10 mouse cellular contexts compared by ENCODE assay signal in the genomic region with DNA sequence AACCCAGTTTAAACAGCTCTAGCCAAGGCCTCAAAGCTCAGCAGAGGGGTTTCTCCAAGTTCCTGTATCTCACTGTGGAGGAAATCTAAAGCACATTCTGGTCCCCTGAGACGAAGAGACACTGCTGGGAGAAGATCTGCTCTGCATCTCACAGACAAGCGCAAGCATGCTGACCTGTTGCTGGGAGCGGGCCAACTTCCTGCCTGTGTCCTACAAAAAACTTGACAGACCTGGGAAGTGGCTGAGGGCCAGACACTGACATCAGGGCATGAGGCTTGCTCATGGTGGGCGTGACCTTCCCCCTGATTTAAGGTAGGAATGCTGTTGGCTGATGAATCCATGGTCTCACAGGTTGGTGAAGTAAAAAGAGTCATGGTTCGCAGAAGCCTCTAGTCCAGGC.
DNase-seq lines count a peak whose midpoint lies in the region; ATAC-seq and TF ChIP-seq lines count a peak whose summit lies in the region.
"Had no signal": no experiment of that assay in that cellular context is flagged by ENCODE, and none has a peak within 500 bp of the region (broad histone marks: within the 10 kb centered on the region; RNA-seq: fewer than 3 reads in every experiment).

No protein-coding gene starts in this region.

- H3K4me3 ChIP-seq in kidney, adult 2 months (ENCODE audit: insufficient read depth, low read depth, low read length), result no peak overlapping the region
- H3K4me3 ChIP-seq in kidney, embryonic 14.5 days (ENCODE audit: low read length), result no peak overlapping the region
- no peak overlapping the region for H3K4me3 ChIP-seq in lung, postnatal 0 days (ENCODE audit: low read depth, low read length)
- no peak overlapping the region for H3K4me3 ChIP-seq in hindbrain, embryonic 11.5 days (ENCODE audit: low read depth, low read length)
- H3K4me3 ChIP-seq: embryonic facial prominence, embryonic 15.5 days; neural tube, embryonic 13.5 days had no signal

- no peak overlapping the region for H3K4me2 ChIP-seq in kidney, embryonic 14.5 days (replicated peaks; ENCODE audit: low read depth, low read length)
- no peak overlapping the region for H3K4me2 ChIP-seq in lung, postnatal 0 days (replicated peaks; ENCODE audit: low read depth, low read length)
- no peak overlapping the region for H3K4me2 ChIP-seq in hindbrain, embryonic 11.5 days (replicated peaks; ENCODE audit: low read depth, low read length)
- H3K4me2 ChIP-seq: embryonic facial prominence, embryonic 15.5 days; neural tube, embryonic 13.5 days had no signal

- no peaks in the 10 kb centered on the region for H3K27me3 ChIP-seq in kidney, adult 2 months (replicated peaks; ENCODE audit: control insufficient read depth, insufficient read depth, low read length)
- no peaks in the 10 kb centered on the region for H3K27me3 ChIP-seq in kidney, embryonic 14.5 days (ENCODE audit: control insufficient read depth, insufficient read depth, low read length)
- H3K27me3 ChIP-seq in lung, postnatal 0 days (replicated peaks; ENCODE audit: insufficient read depth, low read length), result no peaks in the 10 kb centered on the region
- H3K27me3 ChIP-seq in hindbrain, embryonic 11.5 days (ENCODE audit: control insufficient read depth, insufficient read depth, low read length), result no peaks in the 10 kb centered on the region
- H3K27me3 ChIP-seq: embryonic facial prominence, embryonic 15.5 days; neural tube, embryonic 13.5 days had no signal

- 69% methylated on average over 5 of the region's 5 CpGs for WGBS in kidney, adult 2 months
- 75% methylated on average over 5 of the region's 5 CpGs for WGBS in kidney, embryonic 14.5 days
- WGBS in lung, postnatal 0 days, result 48% methylated on average over 5 of the region's 5 CpGs
- WGBS in hindbrain, embryonic 11.5 days, result 81% methylated on average over 5 of the region's 5 CpGs

- no peak for TF ChIP-seq POLR2A in kidney, adult 2 months (IDR thresholded peaks at IDR 0.05; ENCODE audit: low read depth, low read length)

- no peaks in the 10 kb centered on the region for H3K4me1 ChIP-seq in kidney, adult 2 months (ENCODE audit: control insufficient read depth, insufficient read depth, low read length)
- H3K4me1 ChIP-seq in kidney, embryonic 14.5 days (ENCODE audit: control insufficient read depth, insufficient read depth, low read length), result no peaks in the 10 kb centered on the region
- H3K4me1 ChIP-seq in lung, postnatal 0 days (ENCODE audit: insufficient read depth, low read depth, low read length), result no peaks in the 10 kb centered on the region
- no peaks in the 10 kb centered on the region for H3K4me1 ChIP-seq in hindbrain, embryonic 11.5 days (replicated peaks; ENCODE audit: control insufficient read depth, insufficient read depth, low read length)
- H3K4me1 ChIP-seq: neural tube, embryonic 13.5 days had no signal

- no peaks in the 10 kb centered on the region for H3K36me3 ChIP-seq in kidney, adult 2 months (ENCODE audit: control insufficient read depth, insufficient read depth, low read length)
- H3K36me3 ChIP-seq in kidney, embryonic 14.5 days (ENCODE audit: control insufficient read depth, insufficient read depth, low read length), result no peaks in the 10 kb centered on the region
- no peaks in the 10 kb centered on the region for H3K36me3 ChIP-seq in lung, postnatal 0 days (ENCODE audit: insufficient read depth, low read length)
- no peaks in the 10 kb centered on the region for H3K36me3 ChIP-seq in hindbrain, embryonic 11.5 days (ENCODE audit: control insufficient read depth, insufficient read depth, low read length)
- H3K36me3 ChIP-seq: embryonic facial prominence, embryonic 15.5 days; neural tube, embryonic 13.5 days had no signal

- no peak overlapping the region for H3K27ac ChIP-seq in kidney, adult 2 months (ENCODE audit: insufficient read depth, low read depth, low read length)
- H3K27ac ChIP-seq in kidney, embryonic 14.5 days (ENCODE audit: low read depth, low read length), result no peak overlapping the region
- H3K27ac ChIP-seq in lung, postnatal 0 days (ENCODE audit: low read length), result no peak overlapping the region
- H3K27ac ChIP-seq in hindbrain, embryonic 11.5 days (ENCODE audit: low read depth, low read length), result no peak overlapping the region
- H3K27ac ChIP-seq: embryonic facial prominence, embryonic 15.5 days; neural tube, embryonic 13.5 days had no signal

- TF ChIP-seq CTCF in kidney, adult 2 months (conservative IDR thresholded peaks at IDR 0.05; ENCODE audit: insufficient read depth, insufficient read length, low read depth, low read length), result no peak
- no peak for TF ChIP-seq CTCF in lung, postnatal 0 days (IDR thresholded peaks at IDR 0.05)

- TF ChIP-seq EP300 in lung, postnatal 0 days (IDR thresholded peaks at IDR 0.05), result no peak

- no peak for ATAC-seq in kidney, embryonic 14.5 days (ENCODE audit: low FRiP score, low TSS enrichment)
- ATAC-seq in lung, postnatal 0 days, result no peak
- ATAC-seq in hindbrain, embryonic 11.5 days (ENCODE audit: low FRiP score), result no peak

- DNase-seq in kidney, adult 2 months, result peak; percentile 72
- peak; percentile 52 to 54 for DNase-seq in adrenal gland, postnatal 36 days
- DNase-seq in cerebellum, postnatal 36 days, result peak; percentile 70 to 77
- peak; percentile 9 for DNase-seq in lung, postnatal 0 days (ENCODE audit: low spot score)
- DNase-seq in embryo, embryonic 11 days, result no peak
- no peak for DNase-seq in left cerebral cortex, adult 8-10 months (ENCODE audit: low spot score in 2 of 2)
- no peak for DNase-seq in hindbrain, embryonic 11.5 days (ENCODE audit: low spot score)

- H3K9ac ChIP-seq in kidney, embryonic 14.5 days (ENCODE audit: low read depth, low read length), result no peak overlapping the region
- H3K9ac ChIP-seq in lung, postnatal 0 days (replicated peaks; ENCODE audit: low read depth), result no peak overlapping the region
- no peak overlapping the region for H3K9ac ChIP-seq in hindbrain, embryonic 11.5 days (ENCODE audit: low read depth, low read length)
- H3K9ac ChIP-seq: embryonic facial prominence, embryonic 15.5 days; neural tube, embryonic 13.5 days had no signal

- no peaks in the 10 kb centered on the region for H3K9me3 ChIP-seq in kidney, embryonic 14.5 days (ENCODE audit: control insufficient read depth, low read length)
- H3K9me3 ChIP-seq in lung, postnatal 0 days (ENCODE audit: low read length), result no peaks in the 10 kb centered on the region
- H3K9me3 ChIP-seq in hindbrain, embryonic 11.5 days (ENCODE audit: control insufficient read depth, low read length), result no peaks in the 10 kb centered on the region
- H3K9me3 ChIP-seq: embryonic facial prominence, embryonic 15.5 days; neural tube, embryonic 13.5 days had no signal

Comparison
In these comparisons a context has a peak if more than half of its experiments do, and no peak if none do; other contexts are left out.
1. DNase-seq: peak in kidney, adult 2 months (single experiment), adrenal gland, postnatal 36 days (2 of 2), cerebellum, postnatal 36 days (2 of 2) and lung, postnatal 0 days (single experiment); none in embryo, embryonic 11 days (single experiment), left cerebral cortex, adult 8-10 months (0 of 2) and hindbrain, embryonic 11.5 days (single experiment).